Comparison of ENCODE assay signal across 9 mouse cellular contexts in genomic region chr5:142961881-142962443, GRCm38 (mm10). TPM values are rescaled to one million over a fixed set of nuclear protein-coding genes. Genes with fewer than 3 reads are reported as not detected.
A peak's percentile ranks its signal among the peaks of the same experiment; 100 is the strongest.
DNase-seq lines count a peak whose midpoint lies in the region; ATAC-seq and TF ChIP-seq lines count a peak whose summit lies in the region.
"Had no signal": no experiment of that assay in that cellular context is flagged by ENCODE, and none has a peak within 500 bp of the region (broad histone marks: within the 10 kb centered on the region; RNA-seq: fewer than 3 reads in every experiment).

No protein-coding gene starts in this region.

- WGBS in heart, postnatal 0 days = 2% methylated on average over 41 of the region's 43 CpGs

- DNase-seq in testis, postnatal 14 days (ENCODE audit: low spot score) = no peak
- DNase-seq in heart, postnatal 0 days (ENCODE audit: low spot score) = peak; percentile 64
- DNase-seq in kidney, postnatal 36 days = peak; percentile 77 to 82
- peak; percentile 90 for DNase-seq in lung, postnatal 10 days
- peak; percentile 61 for DNase-seq in right cerebral cortex, postnatal 25 days
- no peak for DNase-seq in cerebellum, adult 11 months

- H3K36me3 ChIP-seq in testis, adult 2 months (ENCODE audit: control insufficient read depth, insufficient read depth, low read length) = no peaks in the 10 kb centered on the region
- no peaks in the 10 kb centered on the region for H3K36me3 ChIP-seq in heart, postnatal 0 days (replicated peaks; ENCODE audit: control insufficient read depth, insufficient read depth, low read length)

- peak overlapping the region; percentile 65 for H3K4me2 ChIP-seq in heart, postnatal 0 days (ENCODE audit: low read depth, low read length)

- H3K9me3 ChIP-seq in heart, postnatal 0 days (replicated peaks; ENCODE audit: control insufficient read depth, low read length) = no peaks in the 10 kb centered on the region

- no peaks in the 10 kb centered on the region for H3K27me3 ChIP-seq in testis, adult 2 months (ENCODE audit: control insufficient read depth, insufficient read depth, low read length)
- peaks cover 29% of the 10 kb centered on the region for H3K27me3 ChIP-seq in heart, postnatal 0 days (ENCODE audit: control insufficient read depth, insufficient read depth, low read length)

- H3K4me1 ChIP-seq in testis, adult 2 months (ENCODE audit: control insufficient read depth, insufficient read depth, low read length) = peaks cover 43% of the 10 kb centered on the region
- H3K4me1 ChIP-seq in embryonic fibroblast, embryonic 13.5 days (ENCODE audit: control insufficient read depth, insufficient read depth, low read length) = peaks cover 6% of the 10 kb centered on the region; the same call in 1 of the 2 replicates
- peaks cover 10% of the 10 kb centered on the region for H3K4me1 ChIP-seq in heart, postnatal 0 days (ENCODE audit: control insufficient read depth, insufficient read depth)

- H3K9ac ChIP-seq in heart, postnatal 0 days (replicated peaks; ENCODE audit: low read depth, low read length) = peak overlapping the region; percentile 80

- peak; percentile 84 for TF ChIP-seq EP300 in heart, postnatal 0 days (IDR thresholded peaks at IDR 0.05; ENCODE audit: low read depth)

- ATAC-seq in heart, postnatal 0 days (ENCODE audit: insufficient read depth, low read depth) = peak; percentile 72

- TF ChIP-seq CTCF in testis, adult 2 months (IDR thresholded peaks at IDR 0.05; ENCODE audit: control insufficient read depth, insufficient read depth, insufficient replicate concordance, low read depth, low read length) = no peak
- TF ChIP-seq CTCF in embryonic fibroblast, embryonic 13.5 days (IDR thresholded peaks at IDR 0.05; ENCODE audit: borderline replicate concordance, insufficient read depth, low read length) = no peak
- TF ChIP-seq CTCF in heart, postnatal 0 days (IDR thresholded peaks at IDR 0.05; ENCODE audit: low read depth) = no peak

- H3K27ac ChIP-seq in testis, adult 2 months (ENCODE audit: control insufficient read depth, insufficient read depth, low read depth, low read length) = no peak overlapping the region
- H3K27ac ChIP-seq in embryonic fibroblast, embryonic 13.5 days (ENCODE audit: insufficient read depth, low read length) = peak overlapping the region; percentile 96
- peak overlapping the region; percentile 82 for H3K27ac ChIP-seq in heart, postnatal 0 days (ENCODE audit: low read depth)

- no peak for TF ChIP-seq POLR2A in testis, adult 2 months (IDR thresholded peaks at IDR 0.05; ENCODE audit: control insufficient read depth, low read depth, low read length)
- TF ChIP-seq POLR2A in embryonic fibroblast, embryonic 13.5 days (IDR thresholded peaks at IDR 0.05; ENCODE audit: low read depth, low read length) = peak; percentile 49

- peak overlapping the region; percentile 48 for H3K4me3 ChIP-seq in testis, adult 2 months (ENCODE audit: control insufficient read depth, low read depth, low read length)
- H3K4me3 ChIP-seq in embryonic fibroblast, embryonic 13.5 days (ENCODE audit: insufficient read depth, low read length) = peak overlapping the region; percentile 71
- H3K4me3 ChIP-seq in heart, postnatal 0 days (ENCODE audit: low read depth, low read length) = peak overlapping the region; percentile 68

RNA-seq across cellular contexts. Expression of gene Fscn1, which starts 1.8 kb away (rescaled TPM):
- polyA plus RNA-seq in testis, adult 2 months (2012; rRNA removed) = 27.1 and 27.3 TPM in 2 replicates
- 323 and 406 TPM in 2 replicates for polyA plus RNA-seq in embryonic fibroblast, embryonic 13.5 days (2011; ENCODE audit: insufficient read length, low read depth, missing spikeins)
- total RNA-seq in heart, postnatal 0 days (2014; rRNA removed; ENCODE audit: low replicate concordance) = 101 and 104 TPM in 2 replicates
- 77.9 and 78.7 TPM in 2 replicates for polyA plus RNA-seq in heart, postnatal 0 days (2015; fragmentation: Nextera tagmentation; extraction: Ambion mirVana)
- total RNA-seq: neutrophil, adult 5-6 weeks had no signal

RNA-seq across cellular contexts. Expression of gene Actb, which starts 55.4 kb away (rescaled TPM):
- polyA plus RNA-seq in testis, adult 2 months (2012; rRNA removed) = 1,383 and 1,491 TPM in 2 replicates
- 7,994 and 9,776 TPM in 2 replicates for polyA plus RNA-seq in embryonic fibroblast, embryonic 13.5 days (2011; ENCODE audit: insufficient read length, low read depth, missing spikeins)
- 2,129 and 2,574 TPM in 2 replicates for total RNA-seq in heart, postnatal 0 days (2014; rRNA removed; ENCODE audit: low replicate concordance)
- polyA plus RNA-seq in heart, postnatal 0 days (2015; fragmentation: Nextera tagmentation; extraction: Ambion mirVana) = 4,473 and 4,544 TPM in 2 replicates

Comparison
In these comparisons a context has a peak if more than half of its experiments do, and no peak if none do; other contexts are left out.
1. DNase-seq: peak in heart, postnatal 0 days (single experiment), kidney, postnatal 36 days (2 of 2), lung, postnatal 10 days (single experiment) and right cerebral cortex, postnatal 25 days (single experiment); none in testis, postnatal 14 days (single experiment) and cerebellum, adult 11 months (single experiment).
2. Peak in every context shown above with its lines, with median percentiles within 50 percentile points of each other: H3K4me3 ChIP-seq.